Mouse (Mus musculus) MEL (cell line): ENCODE data around the gene Mmp7.

Experiments
- CHD1 ChIP-seq: IDR thresholded peaks from 2 replicates; pipeline ENCODE4 v1.6.1; 2012; ENCODE audit warnings: low read depth, mild to moderate bottlenecking, inconsistent platforms, low read length, improper control_type of control experiment
- CTCF ChIP-seq, 3 experiments: IDR thresholded peaks in 2 of 3; conservative IDR thresholded peaks in 1 of 3; 2 replicates each; pipeline ENCODE4 v1.5.1; 2011 to 2012; ENCODE audit warnings: low read length in 3 of 3, low read depth in 2 of 3, mild to moderate bottlenecking in 2 of 3, improper control_type of control experiment in 1 of 3, inconsistent platforms in 1 of 3, mixed read lengths in 1 of 3, moderate library complexity in 1 of 3; ENCODE audit not compliant: control insufficient read depth in 1 of 3, insufficient read depth in 1 of 3, poor library complexity in 1 of 3, severe bottlenecking in 1 of 3
- POLR2A ChIP-seq, 2 experiments: IDR thresholded peaks; 2 replicates each; pipeline ENCODE4 v1.6.1; 2011 to 2012; ENCODE audit warnings: low read length in 2 of 2, mild to moderate bottlenecking in 2 of 2, control low read depth in 1 of 2, improper control_type of control experiment in 1 of 2, low read depth in 1 of 2, moderate library complexity in 1 of 2; ENCODE audit not compliant: control insufficient read depth in 1 of 2, insufficient read depth in 1 of 2, poor library complexity in 1 of 2

DNA sequence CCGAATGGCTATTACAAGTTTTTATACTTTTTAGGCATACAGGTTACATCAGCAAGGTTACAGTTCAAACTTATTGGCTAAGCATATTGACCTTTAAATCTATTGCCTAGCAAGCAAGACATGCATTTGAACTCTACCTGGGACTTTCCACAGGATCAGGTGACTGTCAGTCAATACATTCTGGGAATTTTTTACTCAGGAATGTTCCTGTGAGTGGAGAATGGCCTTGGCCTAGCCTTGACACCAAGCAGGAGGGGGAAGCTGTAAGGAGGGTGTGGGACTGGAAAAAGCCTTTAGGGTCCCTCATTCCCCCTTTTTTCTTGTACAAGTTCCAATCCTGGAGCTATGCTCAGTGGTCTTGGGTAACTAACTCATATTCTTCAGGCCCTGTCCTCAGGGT is 30.5 kb upstream of the Mmp7 start:
- TF ChIP-seq POLR2A (IDR thresholded peaks at IDR 0.05; ENCODE audit: control insufficient read depth in 1 of 2, insufficient read depth in 1 of 2, low read depth in 1 of 2, low read length in 2 of 2, poor library complexity in 1 of 2) (no peak), CTCF (IDR thresholded peaks at IDR 0.05 in 2 of 3, conservative IDR thresholded peaks at IDR 0.05 in 1 of 3; ENCODE audit: control insufficient read depth in 1 of 3, insufficient read depth in 1 of 3, low read depth in 2 of 3, low read length in 3 of 3, poor library complexity in 1 of 3, severe bottlenecking in 1 of 3) (no peak), CHD1 (no peak)
